Mouse (Mus musculus): ENCODE results near the gene Jtb.

DNA sequence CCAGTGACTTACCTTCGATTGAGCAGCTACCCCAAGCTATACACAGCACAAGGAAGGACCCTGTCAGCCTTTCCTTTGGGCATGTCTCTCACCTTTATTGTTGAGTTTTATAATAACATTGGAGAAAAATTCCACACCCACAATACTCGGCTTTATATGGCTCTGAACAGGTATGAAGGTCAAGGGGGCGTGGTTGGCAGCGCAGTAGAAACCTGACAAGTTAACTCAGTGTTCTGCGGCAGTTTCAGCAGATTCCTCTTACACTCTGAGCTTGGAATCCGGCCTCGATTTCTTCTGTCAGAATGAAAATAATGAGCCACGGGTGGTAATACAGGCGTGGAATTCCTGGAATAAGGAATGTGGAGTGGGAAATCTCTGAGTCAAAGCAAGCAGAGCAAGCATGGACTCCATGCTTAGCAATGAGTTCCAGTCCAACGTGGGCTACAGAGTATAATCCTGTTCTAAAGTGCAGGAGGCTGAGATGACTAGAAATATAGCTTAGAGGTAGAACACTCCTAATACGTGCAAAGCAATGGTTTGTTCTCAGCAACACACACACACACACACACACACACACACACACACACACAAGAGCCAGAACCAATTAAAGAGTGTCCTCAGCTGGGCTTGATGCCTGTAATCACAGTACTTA is 40.4 kb upstream of the Jtb start:
- TF ChIP-seq CTCF (conservative IDR thresholded peaks at IDR 0.05; ENCODE audit: insufficient read depth, insufficient read length, low read depth, low read length) (no peak), POLR2A (IDR thresholded peaks at IDR 0.05; ENCODE audit: low read depth, low read length) (no peak)
